Mouse (Mus musculus) hindbrain, embryonic 16.5 days (tissue): ENCODE measurements around the gene Gm49378. TPM values are rescaled to one million over a fixed set of nuclear protein-coding genes. Genes with fewer than 3 reads are reported as not detected.

Experiments
- ATAC-seq: fragments of 200-750 bp; cut with Nextera tagmentation; 2 replicates; pipeline ENCODE4 v1.8.0; 2017; ENCODE audit warnings: moderate TSS enrichment, moderate library complexity
- H3K27ac ChIP-seq: fragments of 300-500 bp; sonication (generic); 2 replicates; pipeline ENCODE4 v1.5.1; 2014; ENCODE audit warnings: low read depth, mild to moderate bottlenecking, control low read depth, low read length, moderate library complexity
- H3K27me3 ChIP-seq: fragments of 300-500 bp; sonication (generic); replicated peaks from 2 replicates; pipeline ENCODE4 v1.6.1; 2014; ENCODE audit warnings: low read length; ENCODE audit not compliant: control insufficient read depth, insufficient read depth
- H3K36me3 ChIP-seq: fragments of 300-500 bp; sonication (generic); 2 replicates; pipeline ENCODE4 v1.6.1; 2014; ENCODE audit warnings: mild to moderate bottlenecking, low read length, moderate library complexity, mixed read lengths; ENCODE audit not compliant: control insufficient read depth, insufficient read depth
- H3K4me1 ChIP-seq: fragments of 300-500 bp; sonication (generic); 2 replicates; pipeline ENCODE4 v1.6.1; 2014; ENCODE audit warnings: low read depth, low read length; ENCODE audit not compliant: control insufficient read depth, insufficient read depth
- H3K4me2 ChIP-seq: fragments of 300-500 bp; sonication (generic); 2 replicates; pipeline ENCODE4 v1.6.1; 2014; ENCODE audit warnings: mild to moderate bottlenecking, low read length, control low read depth, moderate library complexity
- H3K4me3 ChIP-seq: fragments of 300-500 bp; sonication (generic); 2 replicates; pipeline ENCODE4 v1.5.1; 2014; ENCODE audit warnings: mild to moderate bottlenecking, low read length, control low read depth, moderate library complexity
- H3K9ac ChIP-seq: fragments of 300-500 bp; sonication (generic); 2 replicates; pipeline ENCODE4 v1.6.1; 2014; ENCODE audit warnings: low read depth, mild to moderate bottlenecking, control low read depth, low read length, moderate library complexity
- H3K9me3 ChIP-seq: fragments of 300-500 bp; sonication (generic); 2 replicates; pipeline ENCODE4 v1.6.1; 2014; ENCODE audit warnings: mild to moderate bottlenecking, low read length, moderate library complexity; ENCODE audit not compliant: control insufficient read depth
- WGBS: fragments of 180-500 bp; shearing (Covaris S2); extraction: QIAGEN DNeasy Blood & Tissue Kit; methylation state at CpG from one replicate; pipeline ENCODE4 v1.1.7; 2014; 5-methylcytosine and 5-hydroxymethylcytosine counted together
- polyA plus RNA-seq: library from polyadenylated mRNA; unstranded; fragments of >200 nt; fragmentation: Nextera tagmentation; extraction: Ambion mirVana; gene quantifications from 2 replicates; pipeline ENCODE4 v1.2.1, GENCODE M21; 2015

Gm49378 gene
- polyA plus RNA-seq, 1 experiment from 2014 or later = 1.5 TPM

DNA sequence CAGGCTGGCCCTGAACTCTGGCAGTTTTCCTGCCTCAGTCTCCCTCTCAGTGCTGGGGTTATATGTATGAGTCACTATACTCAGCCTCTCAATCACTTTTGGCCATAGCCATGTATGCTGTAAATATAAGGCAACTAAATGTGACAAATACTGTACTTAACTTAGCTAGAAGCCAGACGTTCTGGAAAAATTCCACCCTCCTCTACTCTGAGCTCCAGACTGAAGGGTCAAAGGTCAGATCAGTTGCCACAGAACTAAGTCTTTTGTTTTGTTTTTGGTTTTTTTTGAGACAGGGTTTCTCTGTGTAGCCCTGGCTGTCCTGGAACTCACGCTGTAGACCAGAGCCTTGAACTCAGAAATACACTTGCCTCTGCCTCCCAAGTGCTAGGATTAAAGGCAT lies 21.8 kb downstream of the Gm49378 start:
- Histone ChIP-seq H3K9ac (no peak overlapping the region), H3K9me3 (no peaks in the 10 kb centered on the region), H3K4me3 (no peak overlapping the region), H3K4me1 (no peaks in the 10 kb centered on the region), H3K36me3 (no peaks in the 10 kb centered on the region), H3K27me3 (no peaks in the 10 kb centered on the region), H3K4me2 (no peak overlapping the region), H3K27ac (no peak overlapping the region)
- WGBS = 54% methylated on average over 2 of the region's 2 CpGs
- ATAC-seq = no peak

DNA sequence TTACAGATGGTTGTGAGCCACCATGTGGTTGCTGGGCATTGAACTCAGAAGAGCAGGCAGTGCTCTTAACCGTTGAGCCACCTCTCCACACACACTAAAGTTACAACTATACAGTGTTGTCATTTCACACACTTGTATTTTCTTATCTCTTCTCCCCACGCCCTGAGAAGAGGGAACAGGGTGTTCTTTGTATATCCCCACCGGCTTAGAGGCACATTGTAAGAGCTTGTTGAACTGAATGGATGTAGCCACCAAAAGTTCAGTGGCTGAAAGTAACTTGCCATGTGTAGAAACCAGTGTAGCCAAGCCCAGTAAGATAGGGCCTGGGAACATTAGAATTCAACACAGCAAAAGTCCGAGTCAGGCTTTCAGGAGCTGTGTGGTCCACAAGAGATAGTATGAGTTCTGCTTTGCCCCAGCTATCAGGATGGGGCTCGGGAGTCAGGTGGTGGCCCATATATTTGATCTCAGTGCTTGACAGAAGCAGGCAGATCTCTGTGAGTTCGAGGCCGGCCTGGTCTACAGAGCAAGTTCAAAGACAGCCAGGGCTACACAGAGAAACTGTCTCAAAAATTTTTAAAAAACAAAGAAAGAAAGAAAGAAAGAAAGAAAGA lies 23.0 kb downstream of the Gm49378 start:
- Histone ChIP-seq H3K27ac (no peak overlapping the region), H3K9me3 (no peaks in the 10 kb centered on the region), H3K9ac (no peak overlapping the region), H3K36me3 (no peaks in the 10 kb centered on the region), H3K4me2 (no peak overlapping the region), H3K4me1 (no peaks in the 10 kb centered on the region), H3K4me3 (no peak overlapping the region), H3K27me3 (no peaks in the 10 kb centered on the region)
- WGBS = 89% methylated on average over 7 of the region's 7 CpGs
- no peak for ATAC-seq

DNA sequence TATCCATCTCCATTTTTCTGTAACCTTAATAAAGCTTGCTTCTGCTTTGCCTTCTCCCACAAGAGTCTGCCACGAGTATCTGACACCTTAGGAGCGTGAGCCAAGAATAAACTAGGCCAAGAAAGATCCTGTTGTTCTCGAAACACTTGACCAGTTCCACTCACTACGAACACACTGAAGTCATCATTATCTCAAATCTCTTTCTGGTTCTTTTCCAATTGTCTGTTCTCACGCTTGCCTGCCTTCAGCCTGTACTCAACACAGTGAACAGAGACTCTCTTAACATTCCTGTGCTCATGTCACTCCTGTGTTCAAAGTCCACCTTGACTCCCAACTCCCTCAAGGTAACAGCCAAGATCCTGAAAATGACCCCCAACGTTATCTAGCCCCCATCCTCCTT lies 24.3 kb downstream of the Gm49378 start:
- H3K27me3 ChIP-seq = no peaks in the 10 kb centered on the region
- no peak overlapping the region for H3K27ac ChIP-seq
- H3K4me3 ChIP-seq = no peak overlapping the region
- H3K36me3 ChIP-seq = peaks cover 8% of the 10 kb centered on the region
- H3K4me2 ChIP-seq = no peak overlapping the region
- H3K9me3 ChIP-seq = no peaks in the 10 kb centered on the region
- ATAC-seq = no peak
- no peaks in the 10 kb centered on the region for H3K4me1 ChIP-seq
- WGBS = 72% methylated on average over 6 of the region's 6 CpGs
- no peak overlapping the region for H3K9ac ChIP-seq

DNA sequence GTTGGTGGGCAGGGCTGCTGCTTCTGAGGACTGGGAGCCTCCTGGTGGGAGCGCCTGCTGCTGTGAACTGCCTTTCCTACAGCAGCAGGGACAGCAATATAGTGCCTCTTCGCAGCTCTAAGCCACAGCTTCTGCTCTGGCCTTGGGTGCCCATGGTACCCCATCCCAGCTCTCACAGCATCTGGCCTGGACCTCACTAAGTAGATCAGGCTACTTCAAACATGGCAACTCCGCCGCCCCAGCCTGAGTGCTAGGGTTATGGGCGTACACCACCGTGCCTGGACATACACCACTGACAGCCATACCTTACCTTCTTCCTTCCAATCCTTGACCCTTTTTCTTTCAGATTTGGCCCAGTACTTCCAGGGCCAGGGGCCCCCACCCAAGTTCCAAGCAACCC lies 29.4 kb downstream of the Gm49378 start:
- H3K9me3 ChIP-seq = no peaks in the 10 kb centered on the region
- over 99% methylated on average over 6 of the region's 6 CpGs for WGBS
- no peak overlapping the region for H3K9ac ChIP-seq
- H3K27ac ChIP-seq = no peak overlapping the region
- no peak overlapping the region for H3K4me3 ChIP-seq
- no peaks in the 10 kb centered on the region for H3K27me3 ChIP-seq
- no peak overlapping the region for H3K4me2 ChIP-seq
- peaks cover 29% of the 10 kb centered on the region for H3K36me3 ChIP-seq
- no peaks in the 10 kb centered on the region for H3K4me1 ChIP-seq
- no peak for ATAC-seq

DNA sequence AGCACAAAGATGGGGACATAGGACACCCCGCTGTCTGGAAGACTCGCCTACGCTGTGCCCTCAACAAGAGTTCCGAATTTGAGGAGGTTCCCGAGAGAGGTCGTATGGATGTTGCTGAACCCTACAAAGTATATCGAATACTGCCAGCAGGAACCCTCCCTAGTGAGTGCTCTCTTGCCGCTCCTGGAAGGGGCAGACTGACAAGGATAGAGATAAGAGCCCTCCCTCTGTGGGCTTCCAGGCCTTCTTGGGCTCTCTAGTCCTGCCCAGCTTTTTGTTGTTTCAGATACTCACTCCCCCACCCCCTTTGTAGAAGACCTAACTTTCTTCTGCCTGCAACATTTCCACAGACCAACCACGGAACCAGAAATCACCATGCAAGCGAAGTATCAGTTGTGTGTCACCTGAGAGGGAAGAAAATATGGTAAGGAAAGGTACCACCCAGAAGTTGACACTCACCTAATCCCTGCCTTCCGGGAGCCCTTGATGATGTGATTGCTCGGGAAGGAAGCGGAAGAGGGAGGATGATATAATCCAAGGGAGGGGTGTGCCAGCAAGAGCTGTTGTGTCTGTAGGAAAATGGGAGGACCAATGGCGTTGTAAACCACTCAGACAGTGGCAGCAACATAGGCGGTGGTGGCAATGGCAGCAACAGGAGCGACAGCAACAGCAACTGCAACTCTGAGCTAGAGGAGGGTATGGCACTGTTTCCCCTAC lies 31.8 kb downstream of the Gm49378 start:
- no peak overlapping the region for H3K4me2 ChIP-seq
- ATAC-seq = no peak
- H3K27me3 ChIP-seq = no peaks in the 10 kb centered on the region
- peaks cover 49% of the 10 kb centered on the region for H3K36me3 ChIP-seq
- no peak overlapping the region for H3K27ac ChIP-seq
- H3K9me3 ChIP-seq = no peaks in the 10 kb centered on the region
- H3K4me1 ChIP-seq = no peaks in the 10 kb centered on the region
- WGBS = 95% methylated on average over 16 of the region's 16 CpGs
- H3K4me3 ChIP-seq = no peak overlapping the region
- H3K9ac ChIP-seq = no peak overlapping the region

DNA sequence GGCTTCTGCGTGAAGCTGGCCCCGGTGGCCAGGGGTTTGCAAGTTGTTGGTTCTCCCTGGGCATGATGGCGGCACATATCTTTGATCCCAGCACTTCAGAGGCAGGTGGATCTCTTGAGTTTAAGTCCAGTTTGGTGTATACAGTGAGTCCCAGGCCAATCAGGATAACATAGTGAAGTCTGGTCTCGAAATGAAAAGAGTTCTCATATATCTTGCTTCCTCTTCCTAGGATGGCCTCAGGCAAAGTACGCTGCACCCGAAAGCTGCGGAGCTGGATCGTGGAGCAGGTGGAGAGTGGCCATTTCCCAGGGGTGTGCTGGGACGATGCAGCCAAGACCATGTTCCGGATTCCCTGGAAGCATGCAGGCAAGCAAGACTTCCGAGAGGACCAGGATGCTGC lies 32.9 kb downstream of the Gm49378 start:
- ATAC-seq = no peak
- Histone ChIP-seq H3K4me2 (no peak overlapping the region), H3K4me1 (no peaks in the 10 kb centered on the region), H3K27ac (no peak overlapping the region), H3K9ac (no peak overlapping the region), H3K27me3 (no peaks in the 10 kb centered on the region), H3K4me3 (no peak overlapping the region), H3K9me3 (no peaks in the 10 kb centered on the region), H3K36me3 (peaks cover 49% of the 10 kb centered on the region)
- WGBS = 84% methylated on average over 11 of the region's 11 CpGs

DNA sequence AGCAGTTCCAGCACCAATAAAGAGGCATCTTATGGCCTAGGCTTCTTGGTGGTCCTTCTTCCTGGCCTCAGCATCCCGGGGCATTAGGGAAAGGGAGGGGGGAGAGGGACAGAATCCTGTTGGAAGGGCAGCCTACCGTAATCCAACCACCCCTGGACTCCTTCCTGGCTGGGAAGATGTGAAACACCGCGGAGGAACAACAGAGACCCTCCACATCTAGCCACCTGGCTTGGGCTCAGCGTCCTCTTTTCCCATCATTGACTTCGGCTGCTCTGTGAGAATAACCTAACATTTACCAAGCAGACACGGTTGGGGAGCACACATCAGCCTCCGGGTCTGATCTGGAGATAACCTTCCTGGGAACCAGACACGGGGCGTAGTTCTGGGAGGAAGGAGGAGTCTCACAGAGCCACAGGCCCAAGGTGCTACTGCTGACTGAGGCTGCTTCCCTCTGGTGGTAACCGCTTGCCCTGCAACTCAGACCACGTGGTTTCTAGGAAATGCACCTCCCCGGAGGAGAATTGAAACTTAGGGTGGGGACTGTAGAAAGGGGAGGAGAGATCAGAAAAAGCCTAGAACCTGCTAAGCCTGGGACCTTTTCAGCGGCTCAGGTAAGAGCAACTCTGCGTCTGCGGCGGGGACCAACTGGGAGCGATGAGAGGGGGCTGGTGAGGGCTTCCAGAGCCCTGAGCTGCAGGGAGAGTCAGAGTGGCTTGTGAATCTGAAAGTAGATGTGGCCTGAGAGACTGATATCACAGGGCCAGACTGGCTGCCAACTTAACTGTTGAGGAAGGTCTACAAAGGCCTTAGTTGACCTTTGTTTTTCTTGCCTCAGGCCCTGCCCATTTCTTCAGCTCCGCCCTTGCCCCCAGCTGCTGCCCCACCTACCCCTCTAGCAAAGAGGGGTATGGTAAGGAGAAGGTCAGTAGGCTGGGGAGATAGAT lies 33.8 kb downstream of the Gm49378 start:
- Histone ChIP-seq H3K4me2 (peak overlapping the region; percentile 49), H3K4me3 (peak overlapping the region; percentile 35)
- 24% methylated on average over 18 of the region's 19 CpGs for WGBS

GRCm38 (mm10) chr14:55603271-55603632 lies 34.4 kb downstream of the Gm49378 start, which contains the start of gene Irf9:
Gene Irf9 (plus strand): TSS chr14:55603571.
- no peak for ATAC-seq
- peak within 1 kb of the TSS; percentile 35 for H3K4me3 ChIP-seq
- H3K9me3 ChIP-seq = no peaks in the 10 kb centered on the region
- peak within 1 kb of the TSS; percentile 49 for H3K4me2 ChIP-seq
- no peaks in the 10 kb centered on the region for H3K4me1 ChIP-seq
- 92% methylated on average over 7 of the region's 7 CpGs for WGBS
- peak within 1 kb of the TSS; percentile 49 for H3K27ac ChIP-seq
- no peaks in the 10 kb centered on the region for H3K27me3 ChIP-seq
- H3K36me3 ChIP-seq = peaks cover 51% of the 10 kb centered on the region
- H3K9ac ChIP-seq = peak within 1 kb of the TSS; percentile 57

More for the DNA sequence above, 33.8 kb downstream of the Gm49378 start:
- H3K9ac ChIP-seq = peak overlapping the region; percentile 57
- no peaks in the 10 kb centered on the region for H3K4me1 ChIP-seq
- H3K27me3 ChIP-seq = no peaks in the 10 kb centered on the region
- peak; percentile 91 for ATAC-seq
- peaks cover 51% of the 10 kb centered on the region for H3K36me3 ChIP-seq
- peak overlapping the region; percentile 49 for H3K27ac ChIP-seq
- H3K9me3 ChIP-seq = no peaks in the 10 kb centered on the region
